Mouse (Mus musculus) intestine, embryonic 14.5 days (tissue): ENCODE data around the gene Samd4. TPM values are rescaled to one million over a fixed set of nuclear protein-coding genes. Genes with fewer than 3 reads are reported as not detected.

Experiments
- ATAC-seq: fragments of 200-750 bp; cut with Nextera tagmentation; replicated peaks from 2 replicates; pipeline ENCODE4 v1.8.0; 2017; ENCODE audit warnings: low read depth, moderate number of reproducible peaks, moderate TSS enrichment, moderate library complexity; ENCODE audit not compliant: low FRiP score, low TSS enrichment
- DNase-seq: peaks from one replicate; pipeline ENCODE4 v3.0.0-alpha.2; 2018; ENCODE audit warnings: low spot score
- H3K27ac ChIP-seq: fragments of 300-500 bp; sonication (generic); 2 replicates; pipeline ENCODE4 v1.5.1; 2014; ENCODE audit warnings: low read depth, mild to moderate bottlenecking, control low read depth
- H3K27me3 ChIP-seq: fragments of 300-500 bp; sonication (generic); replicated peaks from 2 replicates; pipeline ENCODE4 v1.6.1; 2014; ENCODE audit warnings: low read length, control low read depth; ENCODE audit not compliant: control insufficient read depth, insufficient read depth
- H3K36me3 ChIP-seq: fragments of 300-500 bp; sonication (generic); 2 replicates; pipeline ENCODE4 v1.6.1; 2014; ENCODE audit warnings: low read length, control low read depth; ENCODE audit not compliant: control insufficient read depth, insufficient read depth
- H3K4me1 ChIP-seq: fragments of 300-500 bp; sonication (generic); replicated peaks from 2 replicates; pipeline ENCODE4 v1.6.1; 2014; ENCODE audit warnings: low read length, control low read depth, mixed read lengths; ENCODE audit not compliant: control insufficient read depth, insufficient read depth
- H3K4me2 ChIP-seq: fragments of 300-500 bp; sonication (generic); 2 replicates; pipeline ENCODE4 v1.6.1; 2014; ENCODE audit warnings: low read length
- H3K4me3 ChIP-seq: fragments of 300-500 bp; sonication (generic); 2 replicates; pipeline ENCODE4 v1.5.1; 2014; ENCODE audit warnings: low read depth, low read length, control low read depth, mixed read lengths
- H3K9ac ChIP-seq: fragments of 300-500 bp; sonication (generic); 2 replicates; pipeline ENCODE4 v1.6.1; 2014; ENCODE audit warnings: mild to moderate bottlenecking, low read length
- H3K9me3 ChIP-seq: fragments of 300-500 bp; sonication (generic); 2 replicates; pipeline ENCODE4 v1.6.1; 2016; ENCODE audit warnings: low read length, control low read depth; ENCODE audit not compliant: control insufficient read depth
- WGBS: fragments of 180-500 bp; shearing (Covaris S2); extraction: QIAGEN DNeasy Blood & Tissue Kit; methylation state at CpG from one replicate; pipeline ENCODE4 v1.1.7; 2014; 5-methylcytosine and 5-hydroxymethylcytosine counted together
- polyA plus RNA-seq: library from polyadenylated mRNA; unstranded; fragments of >200 nt; fragmentation: Nextera tagmentation; extraction: Ambion mirVana; gene quantifications from 2 replicates; pipeline ENCODE4 v1.2.1, GENCODE M21; 2014

Gene Samd4
- polyA plus RNA-seq, 1 experiment from 2014 or later = 4.4 TPM

DNA sequence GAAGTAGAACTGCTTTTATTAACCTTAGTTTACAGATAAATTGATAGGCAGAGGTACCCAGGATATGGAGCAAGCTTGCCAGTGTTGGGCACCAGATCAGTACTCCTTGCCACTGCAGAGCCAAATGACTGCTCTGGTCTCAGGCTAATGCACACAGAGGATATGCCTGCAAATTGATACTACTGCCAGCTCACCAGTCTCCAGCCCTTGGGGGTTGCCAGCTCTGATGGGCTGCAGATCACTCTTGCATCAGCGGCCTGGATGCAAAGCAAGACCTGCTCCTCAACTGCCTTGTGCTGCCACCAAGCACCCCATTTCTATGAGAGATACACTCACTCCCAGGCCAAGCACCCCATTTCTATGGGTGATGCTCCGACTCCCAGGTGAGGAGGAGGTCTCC, 202.0 kb downstream of the Samd4 start:
- H3K27me3 ChIP-seq = no peaks in the 10 kb centered on the region
- no peak for DNase-seq
- no peak overlapping the region for H3K27ac ChIP-seq
- 0 out of 2 replicates have a peak, but pooled peaks cover 6% of the 10 kb centered on the region for H3K36me3 ChIP-seq
- 83% methylated on average over 2 of the region's 2 CpGs for WGBS
- H3K4me3 ChIP-seq = no peak overlapping the region
- no peaks in the 10 kb centered on the region for H3K9me3 ChIP-seq
- H3K4me2 ChIP-seq = no peak overlapping the region
- H3K4me1 ChIP-seq = 0 out of 2 replicates have a peak, but pooled peaks cover 9% of the 10 kb centered on the region
- H3K9ac ChIP-seq = no peak overlapping the region
- ATAC-seq = no peak

- Histone ChIP-seq H3K4me2 (no peak overlapping the region), H3K27ac (no peak overlapping the region), H3K36me3 (peaks cover 10% of the 10 kb centered on the region), H3K9ac (no peak overlapping the region), H3K27me3 (no peaks in the 10 kb centered on the region), H3K4me1 (0 out of 2 replicates have a peak, but pooled peaks cover 9% of the 10 kb centered on the region), H3K4me3 (no peak overlapping the region), H3K9me3 (no peaks in the 10 kb centered on the region)
- ATAC-seq (no peak), DNase-seq (no peak)
- 65% methylated on average over 3 of the region's 3 CpGs for WGBS
Measured at GRCm38 (mm10) chr14:47086123-47086522, 203.5 kb downstream of the Samd4 start.

- WGBS = 5% methylated on average over 16 of the region's 16 CpGs
- no peaks in the 10 kb centered on the region for H3K27me3 ChIP-seq
- H3K27ac ChIP-seq = no peak overlapping the region
- no peak overlapping the region for H3K9ac ChIP-seq
- H3K36me3 ChIP-seq = peaks cover 15% of the 10 kb centered on the region
- ATAC-seq (peak; percentile 64), DNase-seq (peak; percentile 96)
- H3K4me2 ChIP-seq = peak overlapping the region; percentile 50
- H3K9me3 ChIP-seq = no peaks in the 10 kb centered on the region
- H3K4me3 ChIP-seq = peak overlapping the region; percentile 24; the same call in 1 of the 2 replicates
- H3K4me1 ChIP-seq = 0 out of 2 replicates have a peak, but pooled peaks cover 9% of the 10 kb centered on the region
Measured at GRCm38 (mm10) chr14:47086743-47087142, 204.1 kb downstream of the Samd4 start.

- Histone ChIP-seq H3K9me3 (no peaks in the 10 kb centered on the region), H3K36me3 (peaks cover 15% of the 10 kb centered on the region), H3K4me3 (peak overlapping the region; percentile 24; the same call in 1 of the 2 replicates), H3K9ac (no peak overlapping the region), H3K4me1 (0 out of 2 replicates have a peak, but pooled peaks cover 9% of the 10 kb centered on the region), H3K27ac (no peak overlapping the region), H3K4me2 (peak overlapping the region; percentile 50), H3K27me3 (no peaks in the 10 kb centered on the region)
- DNase-seq (peak; percentile 92), ATAC-seq (peak; percentile 51)
- 27% methylated on average over 5 of the region's 5 CpGs for WGBS
Measured at GRCm38 (mm10) chr14:47087182-47087581, 204.5 kb downstream of the Samd4 start.

DNA sequence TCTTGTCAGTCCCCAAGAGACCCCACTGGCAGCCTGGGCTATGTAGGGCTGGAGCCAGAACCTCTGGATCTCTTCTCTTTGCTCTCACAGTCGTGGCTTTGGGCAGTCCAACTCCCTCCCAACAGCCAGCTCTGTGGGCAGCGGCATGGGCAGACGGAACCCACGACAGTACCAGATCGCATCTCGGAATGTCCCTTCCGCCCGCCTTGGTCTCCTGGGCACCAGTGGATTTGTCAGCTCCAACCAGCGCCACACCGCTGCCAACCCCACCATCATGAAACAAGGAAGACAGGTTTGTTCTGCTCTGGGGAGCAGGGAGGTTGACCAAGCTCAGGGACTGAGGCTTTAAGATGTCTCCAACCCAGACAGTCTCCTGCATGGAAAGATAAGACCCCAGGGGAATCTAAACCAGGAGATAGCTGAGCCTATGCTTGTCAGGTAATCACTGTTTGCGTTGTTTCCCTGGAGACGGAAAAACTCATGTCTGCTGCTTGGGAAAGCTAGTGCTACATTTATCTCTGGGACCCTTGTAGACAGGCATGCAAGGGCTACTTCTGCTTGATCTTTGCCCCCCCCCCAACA, 205.1 kb downstream of the Samd4 start:
- no peak overlapping the region for H3K27ac ChIP-seq
- no peak overlapping the region for H3K9ac ChIP-seq
- H3K4me3 ChIP-seq = no peak overlapping the region
- H3K36me3 ChIP-seq = peaks cover 15% of the 10 kb centered on the region
- H3K9me3 ChIP-seq = no peaks in the 10 kb centered on the region
- no peak overlapping the region for H3K4me2 ChIP-seq
- 79% methylated on average over 12 of the region's 12 CpGs for WGBS
- DNase-seq = peak; percentile 57
- ATAC-seq = 0 out of 2 replicates have a peak, but pooled peaks have one; percentile 17
- H3K4me1 ChIP-seq = 0 out of 2 replicates have a peak, but pooled peaks cover 9% of the 10 kb centered on the region
- no peaks in the 10 kb centered on the region for H3K27me3 ChIP-seq

GRCm38 (mm10) chr14:47088339-47088738, 205.7 kb downstream of the Samd4 start:
- Histone ChIP-seq H3K4me1 (peaks cover 15% of the 10 kb centered on the region; the same call in 1 of the 2 replicates), H3K27me3 (no peaks in the 10 kb centered on the region), H3K9me3 (no peaks in the 10 kb centered on the region), H3K36me3 (peaks cover 15% of the 10 kb centered on the region), H3K4me2 (no peak overlapping the region), H3K4me3 (no peak overlapping the region), H3K9ac (no peak overlapping the region), H3K27ac (no peak overlapping the region)
- DNase-seq = no peak
- ATAC-seq = no peak
- 63% methylated on average over 1 of the region's 1 CpGs for WGBS

- Histone ChIP-seq H3K9me3 (no peaks in the 10 kb centered on the region), H3K27me3 (no peaks in the 10 kb centered on the region), H3K4me1 (peaks cover 18% of the 10 kb centered on the region; the same call in 1 of the 2 replicates), H3K27ac (no peak overlapping the region), H3K4me3 (no peak overlapping the region), H3K4me2 (no peak overlapping the region), H3K36me3 (peaks cover 15% of the 10 kb centered on the region), H3K9ac (no peak overlapping the region)
- ATAC-seq (no peak), DNase-seq (no peak)
- 71% methylated on average over 6 of the region's 6 CpGs for WGBS
Measured at GRCm38 (mm10) chr14:47089153-47089552, 206.5 kb downstream of the Samd4 start.

GRCm38 (mm10) chr14:47091908-47092307, 209.3 kb downstream of the Samd4 start:
- WGBS = 91% methylated on average over 6 of the region's 6 CpGs
- Histone ChIP-seq H3K36me3 (peaks cover 15% of the 10 kb centered on the region), H3K4me3 (no peak overlapping the region)

GRCm38 (mm10) chr14:47093355-47093792, 210.7 kb downstream of the Samd4 start:
- H3K27ac ChIP-seq = peak overlapping the region; percentile 71
- H3K4me2 ChIP-seq = no peak overlapping the region; the same call in 1 of the 2 replicates
- H3K9me3 ChIP-seq = no peaks in the 10 kb centered on the region
- H3K4me1 ChIP-seq = peaks cover 9% of the 10 kb centered on the region; the same call in 1 of the 2 replicates
- 34% methylated on average over 16 of the region's 16 CpGs for WGBS
- H3K4me3 ChIP-seq = no peak overlapping the region
- 0 out of 2 replicates have a peak overlapping the region, but pooled peaks have one; percentile 10 for H3K9ac ChIP-seq
- no peak for ATAC-seq
- H3K27me3 ChIP-seq = no peaks in the 10 kb centered on the region
- peaks cover 15% of the 10 kb centered on the region for H3K36me3 ChIP-seq
- peak; percentile 64 for DNase-seq

More at GRCm38 (mm10) chr14:47091908-47092307, 209.3 kb downstream of the Samd4 start:
- H3K27me3 ChIP-seq = no peaks in the 10 kb centered on the region
- H3K9me3 ChIP-seq = no peaks in the 10 kb centered on the region
- ATAC-seq (no peak), DNase-seq (no peak)
- no peak overlapping the region for H3K27ac ChIP-seq
- peaks cover 13% of the 10 kb centered on the region; the same call in 1 of the 2 replicates for H3K4me1 ChIP-seq
- no peak overlapping the region for H3K4me2 ChIP-seq
- no peak overlapping the region for H3K9ac ChIP-seq
